Mouse (Mus musculus): ENCODE results near the gene Gabrp.

Gabrp gene

DNA sequence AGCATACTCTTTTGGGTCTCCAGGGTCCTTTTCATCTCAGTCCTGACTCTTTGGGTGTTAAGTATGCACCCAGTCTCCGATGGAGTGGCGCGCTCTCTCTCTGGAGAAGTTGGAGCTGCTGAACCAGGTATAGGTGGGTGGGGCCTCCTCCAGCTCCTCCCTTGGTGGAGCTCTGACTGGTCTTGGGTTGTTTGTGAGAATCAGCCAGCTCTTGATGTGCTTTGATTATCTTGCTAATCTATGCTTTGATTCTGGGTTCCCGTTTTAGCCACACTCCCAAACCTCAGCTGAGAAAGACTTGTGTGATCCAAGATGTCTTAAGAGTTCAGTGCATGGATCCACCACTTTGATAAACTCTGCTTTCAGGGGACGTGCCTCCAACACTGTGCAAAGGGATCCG, at the start of gene Gabrp:
Gabrp (minus strand) TSS at position 101 of the 400 bp plus-strand sequence.
- no peak for DNase-seq (ENCODE audit: low spot score in 2 of 2)

DNA sequence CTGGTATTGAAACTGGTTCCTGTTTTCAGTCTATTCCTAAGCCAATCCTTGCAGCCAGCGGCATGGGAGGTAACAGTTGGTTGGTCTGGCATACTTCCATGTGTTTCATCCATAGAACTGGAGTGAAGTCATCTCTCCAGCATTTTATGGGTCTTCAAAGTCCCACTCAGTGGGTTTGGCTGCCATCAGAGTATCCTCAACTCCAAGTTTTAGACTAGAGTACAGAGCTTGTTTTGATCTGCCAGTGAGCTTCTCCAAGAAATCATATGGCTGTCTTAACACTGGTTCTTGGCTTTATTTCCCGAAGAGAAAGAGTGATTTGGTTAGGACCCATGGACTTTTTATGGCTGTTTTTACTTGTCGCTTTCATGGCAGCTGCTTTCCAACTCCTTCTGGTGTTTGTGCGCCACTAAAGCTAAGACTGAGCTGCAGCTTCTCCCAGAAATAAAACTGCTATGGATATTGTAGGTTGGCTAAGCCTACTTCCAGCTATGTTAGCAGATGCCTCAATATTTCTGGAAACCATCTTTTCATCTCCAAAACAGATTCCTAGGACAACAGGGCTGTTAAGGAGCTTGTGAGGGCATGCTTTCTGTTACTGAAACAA, 48.5 kb upstream of the Gabrp start:
- DNase-seq (ENCODE audit: low spot score in 2 of 2): no peak

DNA sequence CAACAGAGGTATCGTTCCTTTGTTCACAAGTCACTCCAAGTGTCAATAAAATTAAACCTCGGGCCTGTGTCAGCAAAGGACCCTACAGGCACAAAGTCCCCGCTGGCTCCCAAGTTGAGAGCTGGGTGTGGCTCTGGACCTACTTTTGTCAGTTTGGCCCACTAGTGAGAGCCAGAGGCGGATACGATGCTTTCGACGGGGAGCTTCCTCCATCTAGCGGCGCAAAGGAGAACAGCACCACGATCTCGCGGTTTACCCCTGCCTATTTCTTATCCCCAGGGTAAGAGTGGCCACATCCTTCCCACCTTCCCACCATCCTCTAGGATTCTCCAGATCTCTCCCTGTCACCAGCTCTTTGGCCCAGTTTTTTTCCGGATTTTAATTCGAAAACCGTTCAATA, 35.5 kb upstream of the Gabrp start:
- peak; percentile 51 to 77 for DNase-seq (ENCODE audit: low spot score in 2 of 2)

DNA sequence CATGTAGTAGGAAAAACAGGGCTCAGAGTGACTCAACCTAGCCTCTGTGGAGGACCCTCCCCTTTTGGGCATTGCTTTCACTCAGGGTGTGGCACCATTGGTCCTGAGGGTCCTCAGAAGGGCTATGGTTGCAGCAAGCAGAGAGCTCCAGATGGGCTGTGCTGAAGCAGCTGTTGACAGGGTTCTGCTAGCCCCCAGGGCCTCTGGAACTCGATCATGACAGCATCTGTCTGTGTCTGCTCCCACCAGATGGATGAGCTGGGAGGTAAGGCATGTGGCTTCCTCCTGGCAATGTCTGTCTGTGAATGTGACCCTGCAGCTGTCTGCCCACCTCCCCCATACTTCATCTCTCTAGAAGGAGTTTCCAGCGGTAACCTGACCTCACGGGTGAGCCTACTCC, 29.0 kb upstream of the Gabrp start:
- no peak for DNase-seq (ENCODE audit: low spot score in 2 of 2)

DNA sequence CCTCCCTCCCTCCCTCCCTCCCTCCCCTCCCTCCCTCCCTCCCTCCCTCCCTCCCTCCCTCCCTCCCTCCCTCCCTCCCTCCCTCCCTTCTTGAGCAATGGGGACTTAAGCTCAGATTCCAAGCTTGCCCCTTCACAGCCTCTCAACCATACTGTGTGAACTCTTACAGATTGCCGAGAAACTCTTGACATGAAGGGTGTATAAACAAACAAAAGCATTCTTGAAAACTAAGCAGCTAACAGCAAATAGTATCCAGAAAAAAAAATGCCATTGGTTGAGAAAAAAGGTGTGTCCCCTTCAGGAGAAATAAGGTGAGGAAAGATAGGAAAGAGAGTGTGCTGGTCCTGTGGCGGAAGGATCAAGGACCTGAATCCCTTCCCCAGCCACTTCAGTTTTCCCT, 24.4 kb upstream of the Gabrp start:
- DNase-seq (ENCODE audit: low spot score in 2 of 2): no peak

DNA sequence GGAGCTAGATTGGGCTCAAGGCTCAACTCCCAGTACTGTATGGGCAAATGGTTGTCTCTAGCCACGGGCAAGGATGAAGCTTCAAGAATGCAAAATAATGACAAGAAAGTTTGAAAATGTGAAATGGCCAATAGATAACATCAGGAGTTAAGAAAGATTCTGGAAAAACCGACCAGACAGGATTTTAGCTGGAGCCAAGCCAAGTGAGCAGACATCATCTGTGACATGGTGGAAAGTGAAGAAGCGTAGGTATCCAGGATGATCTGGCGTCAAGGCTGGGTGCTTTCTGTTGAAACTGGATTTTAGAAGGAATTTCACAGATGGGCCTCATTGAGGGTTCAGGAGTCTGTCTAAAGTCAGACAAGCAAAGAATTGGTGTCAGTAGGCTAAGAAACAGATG, 20.2 kb upstream of the Gabrp start, which contains the start of gene D130052B06Rik:
D130052B06Rik (plus strand) TSS at position 317 of the 400 bp plus-strand sequence.
- no peak for DNase-seq (ENCODE audit: low spot score in 2 of 2)

DNA sequence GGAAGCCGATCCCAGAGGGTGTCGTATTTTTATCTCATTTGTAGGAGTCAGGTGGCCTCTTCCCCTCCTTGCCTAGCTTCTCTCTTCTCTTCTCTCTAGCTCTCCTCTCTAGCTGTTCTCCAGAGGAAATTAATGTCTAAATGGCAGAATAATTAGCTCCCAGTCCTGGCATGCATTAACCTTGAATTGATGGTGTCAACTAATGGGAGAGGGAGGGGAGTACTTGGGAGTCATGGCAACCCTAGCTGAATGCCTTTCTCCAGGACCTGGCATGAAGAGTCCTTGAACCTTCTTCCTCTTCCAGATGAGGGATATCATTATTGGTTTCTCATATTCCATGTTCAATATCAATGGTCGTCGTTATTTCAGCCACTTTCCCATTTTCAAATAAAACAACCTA, 17.9 kb upstream of the Gabrp start:
- no peak for DNase-seq (ENCODE audit: low spot score in 2 of 2)

DNA sequence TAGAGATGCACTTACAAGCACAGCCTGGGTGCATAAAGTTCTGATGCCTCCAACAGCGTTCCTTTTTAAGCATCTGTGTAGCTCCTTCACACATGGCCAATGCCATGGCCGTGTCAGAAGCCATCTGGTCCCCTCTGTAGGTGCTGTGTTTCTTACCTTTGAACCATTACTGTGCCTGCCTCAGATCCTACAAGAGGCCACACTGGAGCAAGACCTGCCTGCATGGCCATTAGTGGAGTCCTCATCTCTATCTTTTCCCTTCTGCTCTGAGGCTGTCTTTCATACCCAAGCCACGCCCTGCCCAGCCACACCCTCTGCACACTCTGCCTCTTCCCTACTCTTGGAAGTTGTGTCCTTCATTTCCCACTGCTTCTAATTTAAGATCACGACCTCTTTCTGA, 14.1 kb upstream of the Gabrp start:
- DNase-seq (ENCODE audit: low spot score in 2 of 2): no peak

DNA sequence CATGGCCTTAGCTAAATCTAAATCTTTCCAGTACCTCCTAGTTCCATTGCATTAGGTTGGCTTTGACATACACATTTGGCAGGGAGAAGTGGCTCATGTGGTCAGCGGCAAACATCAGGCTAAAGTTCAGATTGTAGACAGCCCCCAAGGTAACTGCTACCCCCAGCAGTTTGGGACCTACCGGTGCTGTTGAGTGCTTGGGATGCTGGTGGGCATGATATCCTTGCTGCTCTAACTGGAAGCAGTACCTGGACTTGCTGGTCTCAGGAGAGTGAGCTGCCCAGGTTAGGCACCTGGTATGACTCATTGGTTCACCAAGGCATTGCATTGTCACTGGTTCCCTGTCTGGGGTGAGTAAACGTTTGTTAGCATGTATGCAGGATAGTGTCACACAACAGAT, 12.0 kb upstream of the Gabrp start:
- no peak for DNase-seq (ENCODE audit: low spot score in 2 of 2)

DNA sequence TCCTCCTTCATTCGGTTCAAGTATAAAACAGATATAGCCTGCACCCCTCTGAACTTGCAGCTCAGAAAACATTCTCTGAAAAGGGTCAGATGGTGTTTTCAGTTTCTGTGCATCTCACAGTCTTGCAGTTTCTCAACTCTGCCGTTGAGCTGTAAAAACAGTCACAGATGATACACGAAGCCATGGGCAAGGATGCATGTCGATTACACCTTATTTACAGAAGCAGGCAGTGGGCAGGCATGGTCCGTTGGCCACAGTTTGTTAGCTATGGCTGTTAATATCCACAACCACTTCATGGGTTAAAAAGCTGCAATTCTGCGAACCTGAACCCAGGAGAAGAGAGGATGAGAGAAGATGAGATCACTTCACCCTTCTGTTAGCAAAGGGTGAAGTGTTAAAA, 7.9 kb upstream of the Gabrp start:
- DNase-seq (ENCODE audit: low spot score in 2 of 2): no peak

DNA sequence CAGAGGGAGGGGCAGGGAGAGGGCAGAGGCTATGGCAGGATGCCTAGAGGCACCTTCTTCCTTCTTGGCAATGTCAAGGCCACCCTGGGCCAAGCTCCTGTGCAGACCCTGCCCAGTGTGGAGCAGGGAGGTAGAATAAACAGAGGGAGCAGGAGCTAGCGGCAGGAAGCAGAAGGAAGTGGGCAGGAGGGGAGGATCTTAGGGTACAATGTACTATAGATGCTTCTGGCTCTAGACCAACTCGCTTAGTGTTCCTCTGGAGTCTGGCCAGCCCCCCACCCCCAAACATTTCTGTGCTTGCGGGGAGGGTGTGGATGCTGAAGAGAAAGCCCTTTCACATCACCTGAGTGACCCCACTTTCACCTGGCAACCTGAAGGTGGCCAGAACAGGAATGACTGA, 862 bp upstream of the Gabrp start:
- no peak for DNase-seq (ENCODE audit: low spot score in 2 of 2)

DNA sequence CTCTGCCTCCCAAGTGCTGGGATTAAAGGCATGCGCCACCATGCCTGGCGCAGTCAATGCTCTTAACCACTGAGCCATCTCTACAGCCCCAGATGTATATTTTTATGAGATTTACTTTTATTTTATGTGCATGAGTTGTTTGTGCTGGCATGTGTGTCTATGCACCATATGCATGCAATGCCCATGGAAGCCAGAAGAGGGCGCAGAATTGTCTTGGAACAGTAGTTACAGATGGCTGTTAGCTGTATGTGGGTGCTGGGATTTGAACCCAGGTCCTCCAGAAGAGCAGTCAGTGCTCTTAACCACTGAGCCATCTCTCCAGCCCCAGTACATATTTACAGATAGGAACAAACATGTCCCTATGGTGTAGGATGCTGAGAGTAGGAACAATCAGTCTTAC, 3.8 kb downstream of the Gabrp start:
- no peak for DNase-seq (ENCODE audit: low spot score in 2 of 2)

DNA sequence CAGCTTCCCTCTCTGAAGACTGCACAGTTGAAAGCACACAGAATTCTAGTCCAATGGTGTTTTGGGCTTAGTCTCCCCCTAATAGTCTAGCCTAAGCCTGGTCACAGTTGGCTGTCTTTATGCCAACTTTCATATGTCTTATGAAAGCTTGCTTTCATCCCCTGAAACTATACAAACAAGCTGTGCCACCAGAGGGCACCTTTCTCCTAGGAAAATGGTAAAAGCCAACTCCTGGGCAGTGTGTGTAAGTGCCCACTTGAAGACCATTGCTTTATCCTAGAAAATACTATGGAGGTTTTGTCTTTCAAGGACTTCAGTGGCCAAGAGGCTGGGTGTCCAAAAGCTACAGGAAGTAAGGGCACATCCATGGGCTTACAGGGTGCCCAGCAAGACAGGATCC, 8.3 kb downstream of the Gabrp start:
- no peak for DNase-seq (ENCODE audit: low spot score in 2 of 2)

DNA sequence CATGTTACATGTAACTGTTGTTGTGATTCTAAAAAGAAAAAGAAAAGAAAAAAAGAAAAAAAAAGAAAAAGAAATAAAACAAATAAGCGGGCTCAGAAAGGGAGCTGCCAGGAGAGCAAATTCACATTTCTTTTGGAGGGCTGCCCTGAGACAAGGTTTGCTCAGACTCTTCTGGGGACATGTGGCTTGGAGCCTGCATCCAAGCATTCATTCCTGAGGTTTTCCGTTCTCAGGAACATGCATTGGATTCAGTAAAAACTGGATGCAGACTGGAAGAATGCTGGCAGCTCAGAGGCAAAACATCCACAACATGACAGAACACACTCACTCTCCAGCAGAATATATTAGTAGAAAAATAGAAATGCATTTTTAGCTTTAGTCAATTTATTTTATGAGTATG, 14.8 kb downstream of the Gabrp start:
- DNase-seq (ENCODE audit: low spot score in 2 of 2): no peak

DNA sequence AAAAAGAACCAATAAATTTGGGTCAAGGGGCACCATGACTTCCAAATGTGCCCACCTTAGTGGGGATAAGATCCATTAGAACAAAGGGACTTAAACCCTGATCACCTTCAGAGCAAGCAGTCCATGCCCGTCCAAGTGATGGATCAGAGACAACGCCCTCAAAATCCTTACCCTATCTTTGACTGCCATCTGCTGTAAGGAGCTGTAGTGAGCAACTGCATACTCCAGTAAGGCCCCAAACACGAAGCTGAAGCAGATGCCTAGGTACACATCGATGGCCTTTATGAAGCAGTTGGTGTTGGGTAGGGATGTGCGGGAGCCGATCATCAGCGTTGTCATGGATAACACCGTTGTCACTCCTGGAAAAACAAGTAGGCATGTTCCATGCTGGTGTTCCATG, 24.6 kb downstream of the Gabrp start:
- no peak for DNase-seq (ENCODE audit: low spot score in 2 of 2)

DNA sequence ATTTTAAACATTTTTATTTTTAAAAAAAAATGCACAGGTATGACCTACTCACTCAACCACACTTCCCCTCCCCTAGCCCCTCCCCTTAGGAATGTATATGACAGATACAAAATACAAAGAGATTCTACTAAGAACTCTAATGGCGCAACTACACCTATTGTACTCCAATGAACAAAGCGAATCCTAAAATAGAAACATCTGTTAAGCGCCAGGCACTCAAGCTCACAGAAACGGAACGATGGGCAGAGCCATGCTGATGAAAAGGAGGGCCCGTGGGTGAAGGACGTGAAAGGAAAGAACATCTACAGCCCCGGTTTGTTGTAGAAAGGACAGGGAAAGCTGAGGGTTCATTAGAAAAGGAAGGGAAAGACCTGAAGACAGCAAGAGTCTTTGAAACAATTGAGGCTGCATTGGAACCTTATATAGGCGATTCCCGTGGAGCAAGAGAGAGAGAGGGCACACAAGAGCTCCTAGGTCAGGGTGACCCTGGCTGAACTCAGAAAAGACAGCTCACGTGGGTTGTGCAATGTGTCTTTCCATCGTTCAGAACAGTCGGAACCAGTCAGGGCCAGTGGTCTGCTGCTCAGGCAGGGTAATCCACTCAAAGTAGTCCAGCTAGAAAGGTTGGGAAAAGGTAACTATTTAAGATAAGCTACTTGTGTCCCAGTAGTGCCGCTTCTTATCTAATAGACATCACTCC, 27.7 kb downstream of the Gabrp start:
- no peak for DNase-seq (ENCODE audit: low spot score in 2 of 2)

DNA sequence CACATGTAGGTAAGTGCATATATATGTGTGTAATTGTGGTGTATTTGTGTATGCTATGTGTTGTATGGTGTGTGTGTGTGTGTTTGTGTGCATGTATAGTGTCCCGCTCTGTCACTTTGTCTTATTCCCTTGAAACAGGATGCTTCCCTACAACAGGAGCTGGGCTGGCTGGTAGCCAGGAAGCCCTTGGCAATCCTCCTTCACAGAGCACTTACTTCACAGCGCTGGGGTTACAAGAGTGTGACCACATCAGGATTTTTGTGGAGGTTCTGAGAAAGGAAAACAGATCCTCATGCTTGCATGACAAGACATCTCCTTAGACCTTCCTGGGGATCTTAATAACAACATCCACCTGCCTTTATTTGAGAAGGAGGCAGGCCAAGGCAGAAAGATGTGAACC, 31.4 kb downstream of the Gabrp start:
- no peak for DNase-seq (ENCODE audit: low spot score in 2 of 2)

DNA sequence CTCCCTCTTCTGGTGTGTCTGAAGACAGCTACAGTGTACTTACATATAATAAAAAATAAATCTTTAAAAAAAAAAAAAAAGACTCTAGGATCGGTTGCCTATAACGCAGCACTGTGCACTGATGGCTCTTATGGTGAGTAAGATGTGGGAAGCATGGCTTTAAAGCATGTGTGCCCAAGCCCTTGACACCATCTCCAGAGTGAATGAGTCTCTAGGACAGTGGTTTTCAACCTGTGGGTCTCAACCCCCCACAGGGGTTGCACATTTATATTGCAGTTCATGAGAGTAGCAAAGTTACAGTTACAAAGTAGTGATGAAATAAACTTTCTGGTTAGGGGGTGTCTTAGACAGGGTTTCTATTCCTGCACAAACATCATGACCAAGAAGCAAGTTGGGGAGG, 33.8 kb downstream of the Gabrp start:
- DNase-seq (ENCODE audit: low spot score in 2 of 2): no peak

DNA sequence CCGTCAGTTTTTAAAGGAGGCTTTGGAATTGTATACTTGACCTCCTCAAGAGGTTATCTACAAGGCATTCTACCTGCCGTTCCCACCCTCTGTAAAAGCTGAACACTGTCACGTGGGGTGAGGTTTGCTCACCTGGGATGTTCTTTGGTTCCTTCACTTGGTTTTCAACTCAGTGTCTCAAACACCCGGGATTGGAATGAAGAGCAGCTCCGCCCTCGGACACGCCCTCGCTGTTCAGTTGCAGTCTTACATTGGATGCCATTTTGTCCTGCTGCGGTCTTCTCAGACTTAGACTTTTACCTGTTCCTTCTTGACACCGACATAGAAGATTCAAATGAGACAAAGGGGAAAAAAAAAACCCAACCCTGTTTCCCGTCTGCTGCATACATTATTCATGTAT, 34.6 kb downstream of the Gabrp start:
- no peak for DNase-seq (ENCODE audit: low spot score in 2 of 2)

DNA sequence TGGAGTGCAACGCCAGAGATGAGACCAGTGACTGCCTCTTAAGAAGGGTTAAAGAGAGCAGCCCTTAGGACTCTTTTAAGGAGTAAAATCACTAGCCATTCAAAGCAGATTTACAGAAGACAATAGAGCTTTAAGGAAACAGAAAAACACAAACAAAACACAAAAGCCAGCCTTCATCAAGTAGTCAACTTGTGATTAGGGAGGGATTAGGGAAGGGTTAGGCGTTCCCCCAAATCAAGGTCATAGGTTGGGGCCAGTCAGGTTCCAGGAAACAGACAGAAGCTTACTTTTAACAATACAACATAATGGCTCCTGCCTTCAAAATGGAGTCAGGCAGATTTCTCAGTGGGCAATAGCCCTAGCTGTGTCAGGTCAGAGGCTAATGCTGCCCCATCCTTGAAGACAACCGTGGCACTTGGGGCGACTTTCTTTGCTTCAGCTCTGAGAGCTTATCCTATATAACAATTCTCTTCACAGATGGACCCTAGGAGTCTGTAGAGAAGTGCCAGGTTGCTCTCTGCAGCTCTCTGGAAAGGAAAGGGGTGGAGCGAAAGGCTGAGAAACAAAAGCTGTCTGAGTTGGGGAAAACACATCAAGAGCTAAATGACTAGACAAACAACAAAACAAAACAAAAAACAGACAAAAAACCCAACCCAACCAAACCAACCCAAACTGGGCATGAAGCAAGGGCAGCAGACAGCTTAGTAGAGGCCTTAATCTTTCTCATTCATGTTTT, 41.2 kb downstream of the Gabrp start:
- no peak for DNase-seq (ENCODE audit: low spot score in 2 of 2)

DNA sequence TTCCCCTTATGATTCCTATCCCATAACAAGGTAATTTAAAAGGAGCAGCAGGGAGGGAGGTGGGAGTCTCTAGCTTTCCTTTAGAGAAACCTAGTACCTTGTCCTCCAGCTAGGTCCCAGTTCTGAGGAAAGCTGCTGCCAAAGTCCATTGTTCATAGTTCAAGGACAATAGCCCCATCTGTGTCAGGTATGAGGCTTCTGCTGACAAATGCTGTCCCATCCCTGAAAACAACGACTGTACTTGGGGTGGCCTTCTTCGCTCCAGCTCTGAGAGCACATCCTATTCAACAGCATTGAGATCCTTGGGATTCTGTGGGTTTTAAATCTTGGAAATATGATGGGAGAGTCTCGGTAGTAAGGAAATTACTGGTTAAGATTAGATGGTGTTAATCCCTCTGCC, 42.1 kb downstream of the Gabrp start:
- DNase-seq (ENCODE audit: low spot score in 2 of 2): no peak

DNA sequence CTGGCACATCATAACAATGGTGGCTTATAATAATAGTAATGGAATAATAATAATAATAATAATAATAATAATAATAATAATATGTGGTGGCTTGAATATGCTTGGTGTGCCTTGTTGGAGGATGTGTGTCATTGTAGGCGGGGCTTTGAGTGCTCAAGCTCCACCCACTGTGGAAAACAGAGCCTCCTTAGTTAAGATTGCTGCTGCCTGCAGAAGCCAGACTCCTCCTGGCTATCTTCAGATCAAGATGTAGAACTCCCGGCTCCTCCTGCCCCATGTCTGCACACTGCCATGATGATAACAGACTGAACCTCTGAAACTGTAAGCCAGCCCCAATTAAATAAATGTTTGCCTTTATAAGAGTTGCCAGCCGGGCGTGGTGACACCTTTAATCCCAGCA, 44.2 kb downstream of the Gabrp start:
- DNase-seq (ENCODE audit: low spot score in 2 of 2): no peak

DNA sequence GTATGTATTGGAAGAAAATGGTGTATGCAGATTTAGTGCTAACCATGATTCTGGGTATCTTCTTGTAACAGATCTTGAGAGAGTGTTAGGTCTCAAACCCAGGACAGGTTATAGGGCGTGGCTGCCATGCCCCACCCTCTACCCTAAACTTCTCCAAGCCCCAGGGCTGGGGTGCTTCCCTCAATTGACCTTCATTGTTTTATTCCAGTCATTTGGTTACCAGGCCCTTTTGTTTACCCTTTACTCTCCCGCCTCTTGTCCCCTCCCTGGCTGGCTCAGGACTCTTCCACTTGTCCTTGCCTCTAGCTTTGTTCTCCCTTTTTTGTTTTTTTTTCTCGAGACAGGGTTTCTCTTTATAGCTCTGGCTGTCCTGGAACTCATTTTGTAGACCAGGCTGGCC, 45.2 kb downstream of the Gabrp start:
- DNase-seq (ENCODE audit: low spot score in 2 of 2): no peak
